Mouse (Mus musculus) skeletal muscle tissue, adult 2 months (tissue): ENCODE measurements at regions not wholly inside any gene's neighbourhood (a gene's known extent, or its start where the extent isn't known, plus 50 kb on each side); places are given as distances from the start of the nearest gene placed in this dataset.
A peak's percentile ranks its signal among the peaks of the same experiment; 100 is the strongest.

ENCODE experiments used
- DNase-seq: peaks from one replicate; pipeline ENCODE4 v3.0.0-alpha.2; 2012; ENCODE audit warnings: low read depth, low spot score

- no peak for DNase-seq
Measured at GRCm38 (mm10) chr2:79510485-79511094, 54.0 kb upstream of the Cerkl start.

GRCm38 (mm10) chr2:79511108-79511507 is 54.5 kb upstream of the Cerkl start:
- no peak for DNase-seq

- DNase-seq, result peak; percentile 25
Measured at GRCm38 (mm10) chr2:79511676-79512323, 55.2 kb upstream of the Cerkl start.

GRCm38 (mm10) chr2:79512374-79512773 is 55.8 kb upstream of the Cerkl start:
- DNase-seq, result no peak

GRCm38 (mm10) chr2:79513726-79514125 is 57.1 kb upstream of the Cerkl start:
- no peak for DNase-seq

- no peak for DNase-seq
Measured at GRCm38 (mm10) chr2:79518046-79518750, 61.6 kb upstream of the Cerkl start.

- DNase-seq, result no peak
Measured at GRCm38 (mm10) chr2:79519799-79520449, 63.3 kb upstream of the Cerkl start.

- DNase-seq, result no peak
Measured at GRCm38 (mm10) chr2:79523441-79523840, 66.9 kb upstream of the Cerkl start.

- no peak for DNase-seq
Measured at GRCm38 (mm10) chr2:79527529-79527928, 70.9 kb upstream of the Cerkl start.

GRCm38 (mm10) chr2:79528347-79528990 is 71.9 kb upstream of the Cerkl start:
- DNase-seq, result no peak

- no peak for DNase-seq
Measured at GRCm38 (mm10) chr2:79529185-79529584, 72.6 kb upstream of the Cerkl start.

GRCm38 (mm10) chr2:79532610-79533160 is 76.1 kb upstream of the Cerkl start:
- DNase-seq, result no peak

GRCm38 (mm10) chr2:79537126-79537875 is 80.7 kb upstream of the Cerkl start:
- DNase-seq, result no peak

- no peak for DNase-seq
Measured at GRCm38 (mm10) chr2:79540384-79540783, 83.8 kb upstream of the Cerkl start.

- no peak for DNase-seq
Measured at GRCm38 (mm10) chr2:79542191-79542980, 85.8 kb upstream of the Cerkl start.

GRCm38 (mm10) chr2:79543456-79543855 is 86.9 kb upstream of the Cerkl start:
- no peak for DNase-seq

- no peak for DNase-seq
Measured at GRCm38 (mm10) chr2:79543948-79544792, 87.6 kb upstream of the Cerkl start.

- no peak for DNase-seq
Measured at GRCm38 (mm10) chr2:79544793-79545260, 88.2 kb upstream of the Cerkl start.

- no peak for DNase-seq
Measured at GRCm38 (mm10) chr2:79546206-79546605, 88.9 kb upstream of the Itprid2 start.
